Mouse (Mus musculus): ENCODE measurements at regions not wholly inside any gene's neighbourhood (a gene's known extent, or its start where the extent isn't known, plus 50 kb on each side); places are given as distances from the start of the nearest gene placed in this dataset.

DNA sequence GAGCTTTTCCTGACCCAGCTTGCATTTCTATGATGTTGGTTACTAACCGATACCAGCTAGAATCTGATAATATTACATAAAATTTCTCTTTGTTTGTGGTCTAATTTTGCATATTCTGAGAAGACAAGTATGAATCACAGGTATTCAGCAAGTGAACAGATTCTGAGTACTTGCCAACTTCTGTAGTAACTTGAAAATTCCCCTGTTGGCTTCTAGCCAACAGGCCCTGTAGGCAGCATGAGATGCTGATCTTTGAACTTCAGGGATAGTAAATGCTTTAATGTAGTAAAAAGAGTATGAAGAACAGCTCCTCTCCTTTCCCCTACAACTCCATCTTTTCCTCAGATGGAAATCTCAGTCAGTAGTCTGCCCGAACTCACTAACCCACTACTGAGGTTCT, 178.5 kb upstream of the Mocs2 start:
- no peak for TF ChIP-seq CTCF (IDR thresholded peaks at IDR 0.05; ENCODE audit: control insufficient read depth, insufficient read depth, insufficient read length)
- TF ChIP-seq MAX (IDR thresholded peaks at IDR 0.05) = no peak
- no peak for TF ChIP-seq MYOG (IDR thresholded peaks at IDR 0.05; ENCODE audit: control insufficient read depth, extremely low read depth, insufficient read length)
- no peak for TF ChIP-seq USF1 (IDR thresholded peaks at IDR 0.05; ENCODE audit: low read depth)
- TF ChIP-seq CEBPB (IDR thresholded peaks at IDR 0.05; ENCODE audit: low read depth) = no peak
- no peak for TF ChIP-seq FOSL1 (IDR thresholded peaks at IDR 0.05; ENCODE audit: insufficient read depth, low read length, poor library complexity, severe bottlenecking)
- TF ChIP-seq MYOD1 (IDR thresholded peaks at IDR 0.05; ENCODE audit: control insufficient read depth, insufficient read length, low read depth) = no peak
